Mouse (Mus musculus): ENCODE measurements around the gene Tspan10. TPM values are rescaled to one million over a fixed set of nuclear protein-coding genes. Genes with fewer than 3 reads are reported as not detected.
"Not testable (repeated sequence)": the region's sequence is repeated elsewhere in the genome, so short reads cannot be mapped to it uniquely, and the experiment has no call there.

Tspan10 gene
- polyA plus RNA-seq (2012; ENCODE audit: insufficient read depth, insufficient read length, missing spikeins), result 0.32 TPM in 1 of 2 replicates, not detected in the other

- TF ChIP-seq CTCF (IDR thresholded peaks at IDR 0.05; ENCODE audit: low read depth, low read length), result no peak
- no peak for TF ChIP-seq POLR2A (IDR thresholded peaks at IDR 0.05; ENCODE audit: borderline replicate concordance, low read depth, low read length)
- Histone ChIP-seq H3K4me3 (ENCODE audit: insufficient read depth, low read length) (no peak within 1 kb of the TSS), H3K4me1 (ENCODE audit: control insufficient read depth, insufficient read depth, low read length) (peaks cover 27% of the 10 kb centered on the region), H3K27ac (ENCODE audit: insufficient read depth, low read depth, low read length) (no peak within 1 kb of the TSS)
Measured at GRCm38 (mm10) chr11:120442344-120442743, at the start of gene Tspan10. Gene Tspan10, plus strand, starts transcription at chr11:120442644.

GRCm38 (mm10) chr11:120395661-120396060 lies 46.8 kb upstream of the Tspan10 start:
- Histone ChIP-seq H3K4me1 (ENCODE audit: control insufficient read depth, insufficient read depth, low read length) (peaks cover 7% of the 10 kb centered on the region; the same call in 1 of the 2 replicates), H3K27ac (ENCODE audit: insufficient read depth, low read depth, low read length) (no peak overlapping the region), H3K4me3 (ENCODE audit: insufficient read depth, low read length) (no peak overlapping the region)
- TF ChIP-seq CTCF (IDR thresholded peaks at IDR 0.05; ENCODE audit: low read depth, low read length) (no peak), POLR2A (IDR thresholded peaks at IDR 0.05; ENCODE audit: borderline replicate concordance, low read depth, low read length) (no peak)

GRCm38 (mm10) chr11:120397602-120398001 lies 44.8 kb upstream of the Tspan10 start:
- no peak for TF ChIP-seq POLR2A (IDR thresholded peaks at IDR 0.05; ENCODE audit: borderline replicate concordance, low read depth, low read length)
- no peak for TF ChIP-seq CTCF (IDR thresholded peaks at IDR 0.05; ENCODE audit: low read depth, low read length)
- Histone ChIP-seq H3K27ac (ENCODE audit: insufficient read depth, low read depth, low read length) (no peak overlapping the region), H3K4me3 (ENCODE audit: insufficient read depth, low read length) (no peak overlapping the region), H3K4me1 (ENCODE audit: control insufficient read depth, insufficient read depth, low read length) (peaks cover 7% of the 10 kb centered on the region; the same call in 1 of the 2 replicates)

DNA sequence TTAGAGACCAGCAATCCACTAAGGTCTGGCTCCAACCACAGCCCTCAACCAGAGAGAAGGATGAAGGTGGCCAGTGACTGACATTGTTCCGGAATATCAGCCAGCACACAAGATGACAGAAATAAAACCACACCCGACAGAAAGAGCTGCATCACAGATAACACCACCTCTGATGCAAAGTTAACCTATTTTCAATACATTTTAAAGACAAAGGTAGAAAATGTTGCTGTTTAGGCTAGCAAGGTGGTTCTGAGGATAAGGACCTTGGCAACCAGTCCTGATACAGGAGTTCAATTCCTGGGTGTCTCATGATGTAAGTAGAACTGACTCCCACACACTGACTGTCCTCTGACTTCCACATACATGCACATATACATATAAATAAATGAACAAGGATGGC lies 43.1 kb upstream of the Tspan10 start:
- Histone ChIP-seq H3K27ac (ENCODE audit: insufficient read depth, low read depth, low read length) (no peak overlapping the region), H3K4me3 (ENCODE audit: insufficient read depth, low read length) (no peak overlapping the region), H3K4me1 (ENCODE audit: control insufficient read depth, insufficient read depth, low read length) (peaks cover 14% of the 10 kb centered on the region)
- TF ChIP-seq POLR2A (IDR thresholded peaks at IDR 0.05; ENCODE audit: borderline replicate concordance, low read depth, low read length) (no peak), CTCF (IDR thresholded peaks at IDR 0.05; ENCODE audit: low read depth, low read length) (no peak)

GRCm38 (mm10) chr11:120404814-120405213 lies 37.6 kb upstream of the Tspan10 start:
- TF ChIP-seq CTCF (IDR thresholded peaks at IDR 0.05; ENCODE audit: low read depth, low read length), result no peak
- TF ChIP-seq POLR2A (IDR thresholded peaks at IDR 0.05; ENCODE audit: borderline replicate concordance, low read depth, low read length), result no peak
- Histone ChIP-seq H3K4me3 (ENCODE audit: insufficient read depth, low read length) (no peak overlapping the region), H3K4me1 (ENCODE audit: control insufficient read depth, insufficient read depth, low read length) (peaks cover 14% of the 10 kb centered on the region), H3K27ac (ENCODE audit: insufficient read depth, low read depth, low read length) (peak overlapping the region; percentile 48)

GRCm38 (mm10) chr11:120405867-120406266 lies 36.6 kb upstream of the Tspan10 start:
- Histone ChIP-seq H3K4me3 (ENCODE audit: insufficient read depth, low read length) (no peak overlapping the region), H3K4me1 (ENCODE audit: control insufficient read depth, insufficient read depth, low read length) (peaks cover 14% of the 10 kb centered on the region), H3K27ac (ENCODE audit: insufficient read depth, low read depth, low read length) (no peak overlapping the region)
- TF ChIP-seq POLR2A (IDR thresholded peaks at IDR 0.05; ENCODE audit: borderline replicate concordance, low read depth, low read length) (no peak), CTCF (IDR thresholded peaks at IDR 0.05; ENCODE audit: low read depth, low read length) (no peak)

- Histone ChIP-seq H3K4me1 (ENCODE audit: control insufficient read depth, insufficient read depth, low read length) (peaks cover 14% of the 10 kb centered on the region), H3K27ac (ENCODE audit: insufficient read depth, low read depth, low read length) (no peak overlapping the region), H3K4me3 (ENCODE audit: insufficient read depth, low read length) (no peak overlapping the region)
- no peak for TF ChIP-seq CTCF (IDR thresholded peaks at IDR 0.05; ENCODE audit: low read depth, low read length)
- TF ChIP-seq POLR2A (IDR thresholded peaks at IDR 0.05; ENCODE audit: borderline replicate concordance, low read depth, low read length), result no peak
Measured at GRCm38 (mm10) chr11:120406445-120406844, 36.0 kb upstream of the Tspan10 start.

DNA sequence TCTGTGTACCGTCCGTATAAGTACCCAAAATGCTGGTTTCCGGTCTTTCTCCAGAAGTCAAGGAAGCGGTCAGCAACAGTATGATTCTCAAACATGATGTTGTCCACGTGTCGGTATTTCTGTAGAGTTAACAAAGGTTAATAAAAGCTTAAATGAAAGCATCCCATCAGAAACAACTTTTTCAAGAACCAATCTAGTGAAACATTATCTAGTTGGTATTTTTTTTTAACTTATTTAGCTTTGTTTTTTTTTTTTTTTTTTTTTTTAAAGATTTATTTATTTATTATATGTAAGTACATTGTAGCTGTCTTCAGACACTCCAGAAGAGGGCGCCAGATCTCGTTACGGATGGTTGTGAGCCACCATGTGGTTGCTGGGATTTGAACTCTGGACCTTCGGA lies 28.8 kb upstream of the Tspan10 start:
- not testable (repeated sequence) for H3K4me1 ChIP-seq (ENCODE audit: control insufficient read depth, insufficient read depth, low read length); H3K27ac ChIP-seq (ENCODE audit: insufficient read depth, low read depth, low read length); H3K4me3 ChIP-seq (ENCODE audit: insufficient read depth, low read length)

DNA sequence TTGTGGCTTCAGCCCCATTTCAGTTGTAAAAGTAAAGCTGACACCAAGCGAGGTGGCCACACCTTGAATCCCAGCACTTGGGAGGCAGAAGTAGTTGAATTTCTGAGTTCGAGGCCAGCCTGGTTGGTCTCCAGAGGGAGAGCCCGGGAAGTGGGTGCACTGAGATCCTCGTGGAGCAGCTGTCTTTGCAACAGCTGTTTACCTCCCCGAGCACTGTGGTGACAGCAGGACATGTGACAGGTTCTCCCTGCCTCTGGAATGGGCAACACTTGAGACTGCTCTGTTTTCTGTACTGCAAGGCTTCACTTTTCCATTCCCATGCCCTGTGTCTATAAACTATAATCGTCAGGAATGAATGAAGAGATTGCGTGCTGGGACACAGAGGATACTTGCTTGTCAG lies 24.6 kb upstream of the Tspan10 start:
- TF ChIP-seq POLR2A (IDR thresholded peaks at IDR 0.05; ENCODE audit: borderline replicate concordance, low read depth, low read length) (no peak), CTCF (IDR thresholded peaks at IDR 0.05; ENCODE audit: low read depth, low read length) (no peak)
- peaks cover 5% of the 10 kb centered on the region for H3K4me1 ChIP-seq (ENCODE audit: control insufficient read depth, insufficient read depth, low read length)
- H3K27ac ChIP-seq (ENCODE audit: insufficient read depth, low read depth, low read length), result no peak overlapping the region
- no peak overlapping the region for H3K4me3 ChIP-seq (ENCODE audit: insufficient read depth, low read length)

DNA sequence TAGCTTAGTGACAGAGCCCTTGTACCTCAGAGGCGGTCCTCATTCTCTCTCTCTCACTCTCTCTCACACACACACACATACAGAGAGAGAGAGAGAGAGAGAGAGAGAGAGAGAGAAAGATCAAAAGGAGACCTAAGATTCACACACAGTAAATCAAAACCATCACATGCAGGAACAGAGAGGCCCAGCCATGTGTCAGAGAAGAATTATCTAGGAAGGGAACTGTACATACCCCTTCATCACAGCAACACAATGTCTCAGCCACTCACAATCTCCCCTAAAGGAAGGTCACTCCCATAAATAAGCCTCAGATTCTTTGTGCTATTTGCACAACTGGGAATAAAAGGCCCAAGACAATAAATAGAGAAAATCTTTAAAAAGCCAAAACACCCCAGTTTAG lies 23.9 kb upstream of the Tspan10 start:
- TF ChIP-seq CTCF (IDR thresholded peaks at IDR 0.05; ENCODE audit: low read depth, low read length) (no peak), POLR2A (IDR thresholded peaks at IDR 0.05; ENCODE audit: borderline replicate concordance, low read depth, low read length) (no peak)
- H3K27ac ChIP-seq (ENCODE audit: insufficient read depth, low read depth, low read length), result no peak overlapping the region
- peaks cover 5% of the 10 kb centered on the region for H3K4me1 ChIP-seq (ENCODE audit: control insufficient read depth, insufficient read depth, low read length)

More for the DNA sequence above, 23.9 kb upstream of the Tspan10 start:
- no peak overlapping the region for H3K4me3 ChIP-seq (ENCODE audit: insufficient read depth, low read length)
